Mouse (Mus musculus) Patski (cell line): Measurements from ENCODE around the gene Zfp944. TPM values are rescaled to one million over a fixed set of nuclear protein-coding genes. Genes with fewer than 3 reads are reported as not detected.
A peak's percentile ranks its signal among the peaks of the same experiment; 100 is the strongest.
"Not testable (repeated sequence)": the region's sequence is repeated elsewhere in the genome, so short reads cannot be mapped to it uniquely, and the experiment has no call there.

Experiments used
- ATAC-seq: fragments of 100-300 bp; one replicate; pipeline ENCODE4 v1.8.0; 2021
- CTCF ChIA-PET: fragments of 350-600 bp; sonication (Branson Sonifier 250); formaldehyde crosslinking; loops from one replicate; lab custom pipeline; 2022; ENCODE audit warnings: inconsistent platforms; lab: Charles Lee
- POLR2A ChIA-PET: fragments of 350-600 bp; sonication (Branson Sonifier 250); formaldehyde crosslinking; loops from one replicate; lab custom pipeline; 2022; ENCODE audit warnings: antibody characterized with exemption, inconsistent platforms; lab: Charles Lee
- DNase-seq: peaks from one replicate; pipeline ENCODE4 v3.0.0-alpha.2; 2011; ENCODE audit warnings: low read depth, low spot score
- H3K27me3 ChIP-seq: fragments of 371-371 bp; one replicate; pipeline ENCODE4 v1.5.1; 2021
- CTCF ChIP-seq: fragments of 100-300 bp; IDR thresholded peaks from one replicate; pipeline ENCODE4 v1.5.1; 2021
- in situ Hi-C: fragments of 300-500 bp; cut with MboI; formaldehyde crosslinking; loops from 3 replicates; pipeline ENCODE4 v1.11.1; 2018; ENCODE audit warnings: low pct_unique_long_range_greater_than_20kb, mixed read lengths
- polyA plus RNA-seq: library from polyadenylated mRNA; unstranded; gene quantifications from one replicate; pipeline ENCODE4 v1.2.3, GENCODE M21; 2021

Zfp944 gene
- 11.0 TPM for polyA plus RNA-seq

DNA sequence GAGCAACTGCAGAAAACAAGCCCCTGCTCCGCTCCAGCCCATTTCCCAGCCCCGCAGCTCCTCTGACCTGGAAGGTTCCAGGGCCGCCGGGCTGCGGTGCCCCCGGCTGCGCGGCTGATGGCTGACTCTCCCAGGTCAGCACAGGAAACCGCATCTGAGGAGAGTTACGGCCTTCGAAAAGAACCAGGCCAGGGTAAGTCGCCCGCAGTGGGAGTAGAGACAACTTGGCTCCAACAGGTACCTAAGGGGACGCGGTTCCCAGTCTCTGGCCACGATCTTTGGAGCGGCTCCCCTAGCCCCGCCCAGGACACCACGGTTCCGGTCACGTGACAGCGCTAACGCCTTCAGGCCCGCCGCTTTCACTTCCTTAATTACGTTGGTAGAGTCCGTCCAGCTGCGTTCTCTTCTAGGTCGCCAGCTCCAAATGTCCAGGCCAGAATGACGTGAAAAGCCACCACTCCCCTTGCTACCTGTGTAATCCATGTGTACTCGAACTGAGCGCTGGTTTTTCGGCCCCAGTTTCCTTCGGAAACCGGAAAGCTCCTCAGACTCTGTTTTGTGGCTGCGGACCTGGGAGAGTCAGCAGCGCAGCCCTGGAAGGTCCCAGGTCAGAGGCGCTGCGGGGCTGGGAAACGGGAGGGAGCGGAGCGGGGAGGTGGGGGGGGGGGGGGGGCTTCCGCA is at the start of gene Zfp944, which contains the start of gene Zfp758:
Zfp944 (minus strand) TSS at position 300 of the 681 bp plus-strand sequence.
Zfp758 (plus strand) TSS at position 353 of the 681 bp plus-strand sequence.
- POLR2A ChIA-PET, in situ Hi-C loops, H3K27me3 ChIP-seq: not testable (repeated sequence)

DNA sequence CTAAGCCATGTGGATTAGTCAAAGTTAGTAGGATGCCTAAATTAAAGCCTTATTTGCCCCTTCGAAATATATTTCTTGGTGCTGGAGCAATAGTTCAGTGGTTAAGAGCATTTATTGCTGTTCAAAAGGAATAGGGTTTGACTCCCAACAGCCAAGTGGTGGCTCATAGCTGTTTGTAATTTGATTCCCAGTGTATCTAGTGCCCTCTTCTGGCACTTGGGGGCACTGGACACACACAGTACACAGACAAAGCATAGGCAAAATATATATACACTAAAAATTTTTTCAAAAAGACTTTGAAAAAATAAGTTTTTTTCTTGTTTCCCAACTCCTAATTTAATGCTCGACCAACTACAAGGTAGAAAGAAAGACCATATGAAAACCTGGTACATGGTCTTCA is 49.6 kb upstream of the Zfp944 start:
- in situ Hi-C loops: loop anchor here (25.0 kb wide), 1 partner anchor 323 kb away; no protein-coding TSS in a partner anchor
- peaks cover 22% of the 10 kb centered on the region for H3K27me3 ChIP-seq
- ATAC-seq (peak; percentile 69), DNase-seq (no peak)
- CTCF ChIA-PET: no interaction called here
- TF ChIP-seq CTCF: peak; percentile 66
- POLR2A ChIA-PET: no interaction called here

More for the DNA sequence above, at the start of gene Zfp944, which contains the start of gene Zfp758:
- DNase-seq, CTCF ChIA-PET: not testable (repeated sequence)
- peak; percentile 98 for ATAC-seq

DNA sequence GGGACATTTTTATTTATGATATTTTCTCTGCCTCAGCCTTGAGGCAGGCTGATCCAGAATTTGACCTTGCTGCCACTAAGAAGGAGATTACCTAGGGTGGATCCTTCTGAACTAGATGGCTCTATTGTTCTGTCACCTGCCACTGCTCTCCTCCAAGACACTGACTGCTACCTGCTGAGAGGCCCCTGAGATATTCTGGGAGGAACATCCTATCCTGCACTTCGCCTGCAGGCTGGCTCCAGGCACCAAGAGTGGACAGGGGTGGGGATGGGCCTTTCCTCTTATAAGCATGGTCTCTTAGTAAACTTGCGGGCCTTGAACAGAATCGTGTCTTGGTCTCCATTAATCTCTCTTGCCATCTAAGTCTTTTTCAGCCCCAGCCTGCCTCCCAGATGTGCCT is 2.7 kb upstream of the Zfp944 start:
- DNase-seq: no peak
- in situ Hi-C loops: no loop called here
- ChIA-PET POLR2A (no interaction called here), CTCF (no interaction called here)
- no peaks in the 10 kb centered on the region for H3K27me3 ChIP-seq
- ATAC-seq: no peak
- no peak for TF ChIP-seq CTCF

DNA sequence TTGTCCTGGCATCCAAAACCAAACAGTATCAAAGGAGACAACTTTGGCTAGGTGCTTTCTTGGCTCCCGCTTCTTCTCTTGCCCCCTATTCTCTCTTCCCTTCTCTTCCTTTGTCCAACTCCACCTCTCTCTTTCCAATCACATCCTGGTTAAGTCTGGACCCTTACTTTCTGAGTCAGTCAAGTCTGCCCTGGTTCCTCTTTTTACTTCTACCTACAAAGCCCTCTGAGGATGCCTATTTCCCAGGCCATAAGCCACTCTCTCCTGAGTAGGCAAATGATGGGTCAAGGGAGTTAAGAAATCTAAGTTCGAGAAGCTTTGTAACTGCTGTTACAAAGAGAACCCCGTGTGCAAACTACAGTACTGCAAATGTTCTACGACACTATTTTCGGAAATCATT is 628 bp downstream of the Zfp944 start:
- DNase-seq (no peak), ATAC-seq (peak; percentile 12)
- no peak for TF ChIP-seq CTCF
- CTCF ChIA-PET: no interaction called here
- POLR2A ChIA-PET: no interaction called here
- H3K27me3 ChIP-seq: no peaks in the 10 kb centered on the region
- in situ Hi-C loops: no loop called here

DNA sequence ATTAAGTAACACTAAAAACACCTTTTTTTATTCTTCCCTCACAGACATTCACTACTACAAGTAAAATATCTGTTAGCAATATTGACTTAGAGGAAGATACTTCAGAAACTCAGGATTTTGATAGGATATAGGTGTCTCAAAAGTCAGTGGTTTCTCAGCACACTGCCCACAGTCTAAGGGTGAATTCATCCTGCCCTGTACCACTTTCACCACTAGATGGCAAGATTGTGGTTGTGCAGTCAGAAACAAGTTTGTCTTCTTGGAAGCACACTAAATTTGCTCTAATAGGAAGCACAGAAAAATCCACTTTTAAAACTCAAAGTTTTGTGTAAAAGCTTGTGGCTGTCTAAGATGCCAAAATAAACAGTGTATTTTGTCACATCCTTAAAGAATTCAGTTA is 8.4 kb downstream of the Zfp944 start:
- CTCF ChIA-PET: interaction anchor here (1.5 kb wide), 1 partner anchor 9 kb away, joined by 3 read pairs; no protein-coding TSS in a partner anchor
- DNase-seq: no peak
- no peaks in the 10 kb centered on the region for H3K27me3 ChIP-seq
- POLR2A ChIA-PET: no interaction called here
- in situ Hi-C loops: loop anchor here (5.0 kb wide), 2 partner anchors 65 to 410 kb away; no protein-coding TSS in a partner anchor
- TF ChIP-seq CTCF: peak; percentile 79
- ATAC-seq: peak; percentile 79

DNA sequence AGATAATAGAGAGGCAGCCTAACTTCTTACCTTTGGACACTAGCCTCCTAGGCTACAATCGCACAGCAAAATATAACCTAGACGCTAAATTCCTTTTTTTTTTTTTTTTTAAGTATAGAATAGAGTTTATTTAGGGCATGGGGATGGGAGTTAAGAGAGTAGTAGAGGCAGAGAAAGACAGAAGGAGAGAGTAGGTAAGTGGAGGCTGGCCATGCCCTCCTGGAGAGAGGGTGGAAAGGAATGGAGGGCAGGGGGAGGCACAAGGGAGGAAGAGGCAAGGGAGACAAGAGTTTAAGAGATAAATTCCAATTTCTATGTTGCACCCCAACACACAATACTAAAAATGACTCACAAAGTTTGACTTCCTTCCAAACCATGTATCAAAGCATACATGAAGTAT is 46.0 kb downstream of the Zfp944 start:
- H3K27me3 ChIP-seq, CTCF ChIA-PET, ATAC-seq, POLR2A ChIA-PET, in situ Hi-C loops, DNase-seq: not testable (repeated sequence)

DNA sequence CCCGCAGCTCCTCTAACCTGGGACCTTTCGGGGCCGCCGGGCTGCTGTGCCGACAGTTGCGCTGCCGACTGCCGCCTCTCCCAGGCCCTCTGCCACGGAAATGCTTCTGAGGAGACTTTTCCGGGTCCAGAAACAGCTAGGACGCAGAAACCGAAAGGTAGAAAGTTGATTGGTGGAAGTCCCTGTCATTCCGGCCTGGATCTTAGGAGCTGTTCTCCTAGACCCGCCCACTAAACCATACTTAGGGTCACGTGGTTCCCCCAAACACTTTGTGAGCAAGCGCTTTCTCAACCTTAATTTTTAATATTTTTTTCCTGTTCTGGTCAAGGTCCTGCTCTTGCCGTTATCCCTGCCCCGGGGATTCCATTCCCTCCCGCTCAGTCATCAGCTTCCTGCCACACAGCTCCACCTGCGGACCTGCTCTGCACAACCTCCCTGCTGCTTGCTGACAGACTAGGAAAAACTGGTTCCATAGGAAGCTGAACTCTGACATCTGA is 46.4 kb downstream of the Zfp944 start, which contains the start of gene CT030661.1:
CT030661.1 (minus strand) TSS at position 108 of the 497 bp plus-strand sequence.
- CTCF ChIA-PET, H3K27me3 ChIP-seq, in situ Hi-C loops, POLR2A ChIA-PET: not testable (repeated sequence)
- ATAC-seq (peak; percentile 100), DNase-seq (peak; percentile 80)

DNA sequence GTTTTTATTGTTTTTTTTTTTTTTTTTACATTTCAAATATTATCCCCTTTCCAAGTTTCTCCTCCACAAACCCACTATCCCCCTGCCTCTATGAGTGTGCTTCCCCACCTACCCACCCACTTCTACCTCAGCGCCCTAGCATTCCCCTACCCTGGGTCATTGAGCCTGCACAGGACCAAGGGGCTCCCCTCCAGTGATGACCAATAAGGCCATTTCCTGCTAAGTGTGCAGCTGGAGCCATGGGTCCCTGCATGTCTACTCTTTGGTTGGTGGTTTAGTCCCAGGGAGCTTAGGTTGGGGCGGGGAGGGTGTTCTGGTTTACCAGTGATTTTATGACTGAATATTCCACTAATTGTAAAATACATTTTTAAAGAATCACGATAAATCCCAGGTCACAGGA is 47.0 kb downstream of the Zfp944 start:
- H3K27me3 ChIP-seq, POLR2A ChIA-PET, CTCF ChIA-PET, DNase-seq, in situ Hi-C loops: not testable (repeated sequence)
- ATAC-seq: peak; percentile 55

Other genes starting within 250 kb of the Zfp944 start
- 0.55 TPM for gene Zfp947, start 195.2 kb downstream of the Zfp944 start, polyA plus RNA-seq
- gene Zfp994, start 135.8 kb downstream of the Zfp944 start, polyA plus RNA-seq: 5.7 TPM
- gene CT030661.1, start 46.6 kb downstream of the Zfp944 start, polyA plus RNA-seq: 11.7 TPM
- 4.9 TPM for gene Zfp758, start 53 bp upstream of the Zfp944 start, polyA plus RNA-seq
- 13.5 TPM for gene Zfp946, start 62.8 kb upstream of the Zfp944 start, polyA plus RNA-seq
- not detected for gene Vmn2r111, start 212.1 kb upstream of the Zfp944 start, polyA plus RNA-seq
- not detected for gene Vmn2r112, start 239.6 kb upstream of the Zfp944 start, polyA plus RNA-seq